Mouse (Mus musculus) hindbrain, embryonic 16.5 days (tissue): ENCODE results near the gene Sh3bgr. TPM values are rescaled to one million over a fixed set of nuclear protein-coding genes. Genes with fewer than 3 reads are reported as not detected.
A peak's percentile ranks its signal among the peaks of the same experiment; 100 is the strongest.

Experiments used
- ATAC-seq: fragments of 200-750 bp; cut with Nextera tagmentation; 2 replicates; pipeline ENCODE4 v1.8.0; 2017; ENCODE audit warnings: moderate TSS enrichment, moderate library complexity
- H3K27ac ChIP-seq: fragments of 300-500 bp; sonication (generic); 2 replicates; pipeline ENCODE4 v1.5.1; 2014; ENCODE audit warnings: low read depth, mild to moderate bottlenecking, control low read depth, low read length, moderate library complexity
- H3K27me3 ChIP-seq: fragments of 300-500 bp; sonication (generic); replicated peaks from 2 replicates; pipeline ENCODE4 v1.6.1; 2014; ENCODE audit warnings: low read length; ENCODE audit not compliant: control insufficient read depth, insufficient read depth
- H3K36me3 ChIP-seq: fragments of 300-500 bp; sonication (generic); 2 replicates; pipeline ENCODE4 v1.6.1; 2014; ENCODE audit warnings: mild to moderate bottlenecking, low read length, moderate library complexity, mixed read lengths; ENCODE audit not compliant: control insufficient read depth, insufficient read depth
- H3K4me1 ChIP-seq: fragments of 300-500 bp; sonication (generic); 2 replicates; pipeline ENCODE4 v1.6.1; 2014; ENCODE audit warnings: low read depth, low read length; ENCODE audit not compliant: control insufficient read depth, insufficient read depth
- H3K4me2 ChIP-seq: fragments of 300-500 bp; sonication (generic); 2 replicates; pipeline ENCODE4 v1.6.1; 2014; ENCODE audit warnings: mild to moderate bottlenecking, low read length, control low read depth, moderate library complexity
- H3K4me3 ChIP-seq: fragments of 300-500 bp; sonication (generic); 2 replicates; pipeline ENCODE4 v1.5.1; 2014; ENCODE audit warnings: mild to moderate bottlenecking, low read length, control low read depth, moderate library complexity
- H3K9ac ChIP-seq: fragments of 300-500 bp; sonication (generic); 2 replicates; pipeline ENCODE4 v1.6.1; 2014; ENCODE audit warnings: low read depth, mild to moderate bottlenecking, control low read depth, low read length, moderate library complexity
- H3K9me3 ChIP-seq: fragments of 300-500 bp; sonication (generic); 2 replicates; pipeline ENCODE4 v1.6.1; 2014; ENCODE audit warnings: mild to moderate bottlenecking, low read length, moderate library complexity; ENCODE audit not compliant: control insufficient read depth
- WGBS: fragments of 180-500 bp; shearing (Covaris S2); extraction: QIAGEN DNeasy Blood & Tissue Kit; methylation state at CpG from one replicate; pipeline ENCODE4 v1.1.7; 2014; 5-methylcytosine and 5-hydroxymethylcytosine counted together
- polyA plus RNA-seq: library from polyadenylated mRNA; unstranded; fragments of >200 nt; fragmentation: Nextera tagmentation; extraction: Ambion mirVana; gene quantifications from 2 replicates; pipeline ENCODE4 v1.2.1, GENCODE M21; 2015

The Sh3bgr gene
- polyA plus RNA-seq, 1 experiment from 2014 or later, result 1.8 TPM

DNA sequence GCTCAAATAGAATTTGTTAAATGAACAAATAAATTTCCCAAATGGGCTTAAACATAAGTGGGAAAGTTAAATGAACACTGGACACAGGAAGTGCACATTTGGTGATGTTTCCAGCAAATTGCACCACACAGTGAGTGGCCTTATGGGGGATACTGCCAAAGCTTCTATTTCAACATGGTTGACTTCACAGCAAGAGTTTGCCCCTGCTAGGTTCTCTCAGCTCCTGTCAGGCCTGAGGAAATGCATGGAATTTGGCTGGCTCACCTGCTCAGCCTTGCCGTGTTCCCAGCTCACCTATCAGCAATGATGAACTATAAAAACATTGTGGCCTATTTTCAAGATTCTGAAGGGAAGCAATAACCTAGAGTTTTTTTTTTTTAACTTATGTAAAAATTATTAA, 39.3 kb upstream of the Sh3bgr start:
- Histone ChIP-seq H3K4me1 (peaks cover 8% of the 10 kb centered on the region), H3K4me3 (no peak overlapping the region), H3K4me2 (no peak overlapping the region), H3K9ac (no peak overlapping the region), H3K9me3 (no peaks in the 10 kb centered on the region), H3K27me3 (no peaks in the 10 kb centered on the region), H3K36me3 (peaks cover 3% of the 10 kb centered on the region; the same call in 1 of the 2 replicates), H3K27ac (no peak overlapping the region)
- 90% methylated on average over 1 of the region's 1 CpGs for WGBS
- no peak for ATAC-seq

DNA sequence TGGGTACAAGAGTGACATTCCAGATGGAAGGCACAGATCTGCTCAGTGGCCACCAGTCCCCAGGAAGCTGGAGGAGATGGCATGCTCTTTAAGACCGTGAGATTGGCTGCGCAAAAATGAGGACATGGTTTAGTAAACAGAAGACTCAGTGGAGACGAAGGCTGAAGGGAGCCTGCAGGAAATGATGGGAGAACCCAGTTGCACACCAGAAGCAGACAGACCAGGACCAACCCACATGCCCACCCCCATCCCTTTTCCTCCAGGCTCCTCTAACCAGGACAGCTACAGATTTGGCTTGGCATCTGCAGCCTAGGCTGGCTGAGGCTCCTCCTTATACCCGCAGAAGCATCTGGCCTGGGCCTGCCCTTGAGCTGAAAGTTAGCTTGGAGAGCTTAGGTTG, 38.9 kb upstream of the Sh3bgr start:
- Histone ChIP-seq H3K27ac (no peak overlapping the region), H3K4me3 (no peak overlapping the region)

GRCm38 (mm10) chr16:96165723-96166264, 34.5 kb upstream of the Sh3bgr start:
- H3K4me3 ChIP-seq, result no peak overlapping the region
- H3K36me3 ChIP-seq, result no peaks in the 10 kb centered on the region
- H3K4me2 ChIP-seq, result no peak overlapping the region
- H3K9ac ChIP-seq, result no peak overlapping the region
- H3K9me3 ChIP-seq, result no peaks in the 10 kb centered on the region
- 70% methylated on average over 4 of the region's 4 CpGs for WGBS
- no peak overlapping the region for H3K27ac ChIP-seq
- no peaks in the 10 kb centered on the region for H3K27me3 ChIP-seq
- no peaks in the 10 kb centered on the region for H3K4me1 ChIP-seq
- ATAC-seq, result 0 out of 2 replicates have a peak, but pooled peaks have one; percentile 34

More for the DNA sequence above, 38.9 kb upstream of the Sh3bgr start:
- no peak for ATAC-seq
- Histone ChIP-seq H3K4me2 (no peak overlapping the region), H3K36me3 (no peaks in the 10 kb centered on the region), H3K9ac (no peak overlapping the region), H3K4me1 (peaks cover 8% of the 10 kb centered on the region), H3K27me3 (no peaks in the 10 kb centered on the region), H3K9me3 (no peaks in the 10 kb centered on the region)
- 90% methylated on average over 4 of the region's 4 CpGs for WGBS

DNA sequence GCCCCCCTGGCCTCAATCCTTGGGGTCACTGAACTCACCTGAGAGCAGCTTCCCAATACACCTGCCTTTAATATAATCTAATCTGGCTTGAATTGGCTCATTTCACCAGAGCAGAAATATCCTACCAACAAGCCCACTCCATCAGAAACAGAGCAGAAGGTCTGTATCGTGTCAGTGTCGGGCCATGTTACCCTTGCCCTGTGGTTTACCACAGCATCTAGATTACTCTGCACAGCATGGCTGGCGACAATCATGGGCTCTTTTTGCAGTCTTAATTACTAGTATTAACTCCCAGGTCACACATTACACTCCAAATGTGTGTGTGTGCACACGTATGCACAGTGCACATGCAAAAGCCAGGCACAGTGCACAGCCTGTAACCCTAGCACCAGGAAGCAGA, 31.4 kb upstream of the Sh3bgr start:
- no peak overlapping the region for H3K27ac ChIP-seq
- no peaks in the 10 kb centered on the region for H3K9me3 ChIP-seq
- H3K4me1 ChIP-seq, result no peaks in the 10 kb centered on the region
- no peak for ATAC-seq
- WGBS, result 89% methylated on average over 4 of the region's 4 CpGs
- H3K4me3 ChIP-seq, result no peak overlapping the region
- H3K9ac ChIP-seq, result no peak overlapping the region
- H3K4me2 ChIP-seq, result no peak overlapping the region
- no peaks in the 10 kb centered on the region for H3K27me3 ChIP-seq
- H3K36me3 ChIP-seq, result no peaks in the 10 kb centered on the region

DNA sequence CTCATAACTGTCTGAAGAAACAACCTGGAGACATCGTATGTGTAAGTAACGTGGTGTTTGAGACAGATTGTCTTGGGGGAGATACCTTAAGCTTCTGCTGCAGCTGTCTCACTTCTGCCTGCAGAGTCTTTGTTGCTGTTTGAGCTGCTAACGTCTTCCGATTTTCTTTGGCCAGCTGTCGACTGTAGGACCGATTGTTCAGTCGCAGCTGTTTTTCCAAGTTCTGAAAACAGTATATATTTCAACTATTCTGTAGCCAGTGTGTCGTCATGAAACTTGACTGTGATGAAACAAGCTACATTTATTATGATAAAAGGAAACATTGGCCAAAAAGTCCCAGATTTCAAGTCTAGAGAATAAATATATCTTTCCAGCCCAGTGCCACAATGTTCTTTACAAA, 26.6 kb upstream of the Sh3bgr start:
- Histone ChIP-seq H3K4me2 (no peak overlapping the region), H3K27me3 (no peaks in the 10 kb centered on the region), H3K27ac (no peak overlapping the region), H3K4me1 (no peaks in the 10 kb centered on the region), H3K4me3 (no peak overlapping the region), H3K9me3 (no peaks in the 10 kb centered on the region), H3K9ac (no peak overlapping the region), H3K36me3 (no peaks in the 10 kb centered on the region)
- WGBS, result 78% methylated on average over 8 of the region's 8 CpGs
- no peak for ATAC-seq

DNA sequence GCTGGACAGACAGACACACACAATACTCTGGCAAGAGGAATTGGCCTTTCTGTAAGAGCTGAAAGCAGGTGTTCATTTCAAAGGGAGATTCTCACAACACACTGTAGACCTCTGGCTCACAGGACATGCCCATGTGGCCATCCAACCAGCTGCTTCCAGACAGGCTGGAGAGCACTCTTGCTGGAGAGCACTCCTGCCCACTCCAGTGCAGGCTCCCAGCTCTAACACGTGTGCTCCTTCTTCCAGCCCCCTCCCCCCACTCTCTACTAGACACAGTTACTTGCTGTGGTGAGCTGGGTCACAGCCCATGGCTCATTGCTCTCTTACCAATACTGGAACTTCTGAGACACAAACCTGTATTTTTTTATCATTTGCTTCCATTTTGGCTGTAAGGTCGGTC, 24.9 kb upstream of the Sh3bgr start:
- Histone ChIP-seq H3K9me3 (no peaks in the 10 kb centered on the region), H3K4me2 (no peak overlapping the region), H3K36me3 (no peaks in the 10 kb centered on the region), H3K4me1 (no peaks in the 10 kb centered on the region), H3K27ac (no peak overlapping the region), H3K4me3 (no peak overlapping the region), H3K27me3 (no peaks in the 10 kb centered on the region), H3K9ac (no peak overlapping the region)
- ATAC-seq, result no peak
- WGBS, result 40% methylated on average over 2 of the region's 2 CpGs

GRCm38 (mm10) chr16:96179156-96179555, 21.1 kb upstream of the Sh3bgr start:
- no peak for ATAC-seq

DNA sequence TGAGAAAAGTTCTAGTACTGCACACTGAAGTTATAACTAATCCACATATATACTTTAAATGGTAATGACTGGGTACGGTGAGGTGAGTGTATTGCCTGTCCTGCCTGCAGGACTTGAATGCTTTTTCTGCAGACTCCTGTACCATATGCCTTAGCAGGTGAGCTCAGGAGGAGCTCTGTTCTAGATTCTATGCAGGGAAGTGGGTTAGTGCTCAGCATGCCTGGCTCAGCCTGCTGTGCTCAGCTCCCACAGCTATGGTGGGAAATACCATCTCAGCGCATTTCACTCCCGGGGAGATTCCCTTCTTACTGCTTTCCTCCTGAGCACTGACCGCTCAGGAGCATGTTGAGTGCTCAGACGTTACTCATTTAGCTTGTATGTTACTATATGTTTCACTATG, 12.6 kb upstream of the Sh3bgr start:
- 89% methylated on average over 5 of the region's 5 CpGs for WGBS
- no peak for ATAC-seq

More at GRCm38 (mm10) chr16:96179156-96179555, 21.1 kb upstream of the Sh3bgr start:
- no peaks in the 10 kb centered on the region for H3K36me3 ChIP-seq
- no peaks in the 10 kb centered on the region for H3K4me1 ChIP-seq
- no peaks in the 10 kb centered on the region for H3K9me3 ChIP-seq
- H3K27me3 ChIP-seq, result no peaks in the 10 kb centered on the region
- H3K4me2 ChIP-seq, result no peak overlapping the region
- H3K9ac ChIP-seq, result no peak overlapping the region
- H3K27ac ChIP-seq, result no peak overlapping the region
- H3K4me3 ChIP-seq, result no peak overlapping the region

DNA sequence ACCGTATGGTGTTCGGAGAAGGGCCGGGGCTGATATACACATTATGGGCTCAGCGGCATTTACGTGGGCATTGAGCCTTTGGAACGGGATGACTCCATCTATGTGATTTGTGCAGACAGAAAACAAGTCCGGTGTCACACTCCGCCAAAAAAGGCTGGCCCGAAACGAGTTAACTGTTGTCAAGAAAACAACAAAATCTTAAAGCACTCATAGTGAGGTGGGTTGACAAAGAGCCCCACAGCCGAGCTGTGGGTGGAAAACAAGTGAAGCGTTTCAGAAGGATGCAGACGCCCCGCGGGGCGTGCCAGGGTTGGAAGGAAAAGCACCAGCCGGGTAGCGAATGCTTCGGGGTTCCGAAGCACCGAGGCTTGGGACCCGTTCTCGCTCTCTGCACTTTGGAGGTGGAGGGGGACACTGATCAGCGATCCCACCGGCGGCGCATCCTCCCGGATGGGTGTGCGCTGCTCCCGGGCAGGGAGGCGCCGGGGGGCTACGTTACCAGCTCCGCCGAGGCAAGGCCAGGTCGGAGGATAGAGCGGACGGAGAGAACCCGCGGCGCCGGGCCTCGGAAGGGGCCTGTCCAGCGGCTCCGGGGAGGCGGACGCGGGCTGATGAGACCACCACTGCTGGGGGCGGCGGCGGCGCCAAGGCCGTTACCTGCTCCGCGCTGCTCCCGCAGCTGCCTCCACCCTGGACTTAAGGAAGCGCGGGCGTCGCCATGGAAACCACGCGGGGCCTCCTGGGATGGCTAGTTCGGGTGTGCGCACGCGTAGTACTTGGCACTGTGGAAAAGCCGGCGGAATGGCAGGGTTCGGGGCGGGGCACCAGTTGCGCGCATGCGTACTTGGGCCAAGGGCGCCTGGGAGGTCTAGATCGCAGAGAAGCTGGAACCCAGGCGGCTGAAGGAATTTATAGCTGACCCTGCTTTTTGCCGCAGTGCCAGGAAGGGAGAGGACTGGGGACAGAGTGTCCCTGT, 8.4 kb upstream of the Sh3bgr start, which contains the start of gene Lca5l:
Gene Lca5l, minus strand, starts transcription at position 741 of the 976 bp plus-strand sequence.
- H3K36me3 ChIP-seq, result no peaks in the 10 kb centered on the region
- no peaks in the 10 kb centered on the region for H3K9me3 ChIP-seq
- peak within 1 kb of the TSS; percentile 75 for H3K4me2 ChIP-seq
- peak within 1 kb of the TSS; percentile 97 for H3K4me3 ChIP-seq
- ATAC-seq, result peak; percentile 98
- H3K9ac ChIP-seq, result peak within 1 kb of the TSS; percentile 95
- H3K27ac ChIP-seq, result peak within 1 kb of the TSS; percentile 90
- no peaks in the 10 kb centered on the region for H3K27me3 ChIP-seq
- WGBS, result under 1% methylated on average over 77 of the region's 77 CpGs
- peaks cover 7% of the 10 kb centered on the region for H3K4me1 ChIP-seq

More for the DNA sequence above, 12.6 kb upstream of the Sh3bgr start:
- no peak overlapping the region for H3K4me2 ChIP-seq
- no peaks in the 10 kb centered on the region for H3K9me3 ChIP-seq
- peaks cover 7% of the 10 kb centered on the region for H3K4me1 ChIP-seq
- no peaks in the 10 kb centered on the region for H3K36me3 ChIP-seq
- H3K27ac ChIP-seq, result no peak overlapping the region
- no peak overlapping the region for H3K4me3 ChIP-seq
- H3K9ac ChIP-seq, result no peak overlapping the region
- no peaks in the 10 kb centered on the region for H3K27me3 ChIP-seq
